Mouse (Mus musculus) T-helper 2 cell (primary cell): ENCODE data around the gene Orm2.

Experiments used
- in situ Hi-C: fragments of 300-600 bp; cut with MboI, MseI; formaldehyde crosslinking; loops from one replicate; pipeline ENCODE4 v1.15.1; 2025; ENCODE audit warnings: high pct_unique_total_duplicates

Orm2 gene

GRCm38 (mm10) chr4:63375367-63375766 lies 13.1 kb downstream of the Orm2 start:
- in situ Hi-C loops = no loop called here

- in situ Hi-C loops = no loop called here
Observed at GRCm38 (mm10) chr4:63377483-63377882, 15.2 kb downstream of the Orm2 start.

- in situ Hi-C loops = no loop called here
Observed at GRCm38 (mm10) chr4:63382676-63383369, 20.6 kb downstream of the Orm2 start.

GRCm38 (mm10) chr4:63383474-63383873 lies 21.2 kb downstream of the Orm2 start:
- in situ Hi-C loops = no loop called here

GRCm38 (mm10) chr4:63384262-63384661 lies 22.0 kb downstream of the Orm2 start:
- in situ Hi-C loops = no loop called here

GRCm38 (mm10) chr4:63385253-63385652 lies 23.0 kb downstream of the Orm2 start:
- in situ Hi-C loops = no loop called here

GRCm38 (mm10) chr4:63385784-63386183 lies 23.5 kb downstream of the Orm2 start:
- in situ Hi-C loops = no loop called here

- in situ Hi-C loops = no loop called here
Observed at GRCm38 (mm10) chr4:63388029-63388428, 25.8 kb downstream of the Orm2 start.

GRCm38 (mm10) chr4:63389121-63389886 lies 27.1 kb downstream of the Orm2 start:
- in situ Hi-C loops = no loop called here

GRCm38 (mm10) chr4:63389887-63390528 lies 27.8 kb downstream of the Orm2 start:
- in situ Hi-C loops = no loop called here

GRCm38 (mm10) chr4:63391322-63391721 lies 29.1 kb downstream of the Orm2 start:
- in situ Hi-C loops = no loop called here

- in situ Hi-C loops = no loop called here
Observed at GRCm38 (mm10) chr4:63397981-63398537, 35.8 kb downstream of the Orm2 start.

GRCm38 (mm10) chr4:63398854-63399609 lies 36.8 kb downstream of the Orm2 start:
- in situ Hi-C loops = no loop called here

- in situ Hi-C loops = loop anchor here (10.0 kb wide), 2 partner anchors 145 to 765 kb away; partner anchors contain the start of gene Atp6v1g1
Observed at GRCm38 (mm10) chr4:63399691-63400270, 37.5 kb downstream of the Orm2 start.

- in situ Hi-C loops = loop anchor here (10.0 kb wide), 2 partner anchors 144 to 766 kb away; partner anchors contain the start of gene Atp6v1g1
Observed at GRCm38 (mm10) chr4:63400541-63401306, 38.5 kb downstream of the Orm2 start.

- in situ Hi-C loops = loop anchor here (10.0 kb wide), 2 partner anchors 143 to 767 kb away; partner anchors contain the start of gene Atp6v1g1
Observed at GRCm38 (mm10) chr4:63401620-63402019, 39.4 kb downstream of the Orm2 start.

- in situ Hi-C loops = loop anchor here (10.0 kb wide), 2 partner anchors 143 to 767 kb away; partner anchors contain the start of gene Atp6v1g1
Observed at GRCm38 (mm10) chr4:63402056-63402455, 39.8 kb downstream of the Orm2 start.

GRCm38 (mm10) chr4:63402558-63402957 lies 40.3 kb downstream of the Orm2 start:
- in situ Hi-C loops = loop anchor here (10.0 kb wide), 2 partner anchors 142 to 768 kb away; partner anchors contain the start of gene Atp6v1g1

- in situ Hi-C loops = loop anchor here (10.0 kb wide), 2 partner anchors 142 to 768 kb away; partner anchors contain the start of gene Atp6v1g1
Observed at GRCm38 (mm10) chr4:63403040-63403959, 41.1 kb downstream of the Orm2 start, which contains the start of gene Akna. Akna (minus strand) TSS chr4:63403354.
